Mouse (Mus musculus) spleen, postnatal 10 days (tissue): ENCODE results near the gene Fau.

Experiments used
- DNase-seq, 2 experiments: peaks; one replicate each; pipeline ENCODE4 v3.0.0; 2021 to 2022; ENCODE audit warnings: low spot score in 2 of 2

Fau gene

GRCm38 (mm10) chr19:6045366-6046293 lies 12.0 kb upstream of the Fau start:
- DNase-seq, result no peak

- DNase-seq, result peak; percentile 89 to 93
These were observed 11.1 kb upstream of the Fau start, which contains the start of gene Syvn1 for GRCm38 (mm10) chr19:6046294-6047153. Gene Syvn1, plus strand, starts transcription at chr19:6046576.

GRCm38 (mm10) chr19:6047154-6047898 lies 10.3 kb upstream of the Fau start:
- DNase-seq, result no peak

GRCm38 (mm10) chr19:6047899-6048166 lies 9.8 kb upstream of the Fau start:
- DNase-seq, result no peak

GRCm38 (mm10) chr19:6048681-6049410 lies 8.8 kb upstream of the Fau start:
- peak in 1 of 2 experiments; percentile 55 for DNase-seq

GRCm38 (mm10) chr19:6052516-6052915 lies 5.1 kb upstream of the Fau start:
- no peak for DNase-seq

- DNase-seq, result no peak
These were observed 3.3 kb upstream of the Fau start for GRCm38 (mm10) chr19:6054296-6054695.

- no peak for DNase-seq
These were observed 948 bp upstream of the Fau start for GRCm38 (mm10) chr19:6056696-6057095.

GRCm38 (mm10) chr19:6058513-6058912 lies 869 bp downstream of the Fau start:
- no peak for DNase-seq

GRCm38 (mm10) chr19:6058966-6059365 lies 1.3 kb downstream of the Fau start:
- no peak for DNase-seq

- peak; percentile 84 to 94 for DNase-seq
These were observed 3.4 kb downstream of the Fau start, which contains the start of gene Znhit2 for GRCm38 (mm10) chr19:6061021-6061533. Gene Znhit2, plus strand, starts transcription at chr19:6061192.

GRCm38 (mm10) chr19:6061641-6062302 lies 4.1 kb downstream of the Fau start:
- peak; percentile 51 to 71 for DNase-seq

- DNase-seq, result no peak
These were observed 4.8 kb downstream of the Fau start for GRCm38 (mm10) chr19:6062418-6062817.

GRCm38 (mm10) chr19:6063081-6063480 lies 5.4 kb downstream of the Fau start:
- DNase-seq, result no peak

GRCm38 (mm10) chr19:6066571-6066970 lies 8.9 kb downstream of the Fau start:
- DNase-seq, result no peak

GRCm38 (mm10) chr19:6067011-6067723 lies 9.5 kb downstream of the Fau start:
- DNase-seq, result peak; percentile 84 to 94

GRCm38 (mm10) chr19:6067724-6068415 lies 10.2 kb downstream of the Fau start, which contains the start of gene Tm7sf2:
Gene Tm7sf2, minus strand, starts transcription at chr19:6068373.
- DNase-seq, result peak; percentile 79 to 90

GRCm38 (mm10) chr19:6068951-6069350 lies 11.3 kb downstream of the Fau start:
- DNase-seq, result peak in 1 of 2 experiments; percentile 67

- DNase-seq, result no peak
These were observed 12.2 kb downstream of the Fau start for GRCm38 (mm10) chr19:6069851-6070250.
